Mouse (Mus musculus) spleen, adult 2 months (tissue): ENCODE data around the gene Clca3a1. TPM values are rescaled to one million over a fixed set of nuclear protein-coding genes. Genes with fewer than 3 reads are reported as not detected.

Experiments
- DNase-seq, 2 experiments: peaks; one replicate each; pipeline versions ENCODE4 v3.0.0 to v3.0.0-alpha.2; 2012 to 2021; ENCODE audit warnings: low spot score in 2 of 2, low read depth in 1 of 2
- H3K27ac ChIP-seq: fragments of 200-500 bp; 2 replicates; pipeline ENCODE4 v1.5.1; 2012; ENCODE audit warnings: low read length, inconsistent platforms; ENCODE audit not compliant: insufficient read depth
- H3K27me3 ChIP-seq: fragments of 200-500 bp; 2 replicates; pipeline ENCODE4 v1.6.1; 2012; ENCODE audit warnings: mild to moderate bottlenecking, moderate library complexity, low read length, inconsistent platforms; ENCODE audit not compliant: control insufficient read depth, insufficient read depth
- H3K36me3 ChIP-seq: fragments of 200-500 bp; 2 replicates; pipeline ENCODE4 v1.6.1; 2012; ENCODE audit warnings: mild to moderate bottlenecking, low read length, inconsistent platforms; ENCODE audit not compliant: control insufficient read depth, insufficient read depth
- H3K4me1 ChIP-seq: fragments of 200-500 bp; 2 replicates; pipeline ENCODE4 v1.6.1; 2011; ENCODE audit warnings: inconsistent platforms; ENCODE audit not compliant: control insufficient read depth, insufficient read depth, insufficient read length
- H3K4me3 ChIP-seq: fragments of 200-500 bp; 2 replicates; pipeline ENCODE4 v1.5.1; 2011; ENCODE audit warnings: mild to moderate bottlenecking, inconsistent platforms; ENCODE audit not compliant: insufficient read depth, insufficient read length; ENCODE audit errors: extremely low read depth
- CTCF ChIP-seq: fragments of 200-500 bp; IDR thresholded peaks from 2 replicates; pipeline ENCODE4 v1.5.1; 2011; ENCODE audit warnings: mild to moderate bottlenecking, inconsistent platforms; ENCODE audit not compliant: insufficient read depth, insufficient read length, insufficient replicate concordance; ENCODE audit errors: extremely low read depth
- POLR2A ChIP-seq: fragments of 200-500 bp; IDR thresholded peaks from 2 replicates; pipeline ENCODE4 v1.6.1; 2011; ENCODE audit warnings: low read depth, low read length, inconsistent platforms
- WGBS: fragments of 180-500 bp; shearing (Covaris S2); methylation state at CpG from one replicate; pipeline ENCODE4 v1.1.7; 2018; 5-methylcytosine and 5-hydroxymethylcytosine counted together
- polyA plus RNA-seq: library from polyadenylated mRNA; depleted of rRNA; stranded (reverse); fragments of >200 nt; gene quantifications from 2 replicates; pipeline ENCODE4 v1.2.3, GENCODE M21; 2012

Gene Clca3a1
- polyA plus RNA-seq, 1 experiment = 22.9 TPM

DNA sequence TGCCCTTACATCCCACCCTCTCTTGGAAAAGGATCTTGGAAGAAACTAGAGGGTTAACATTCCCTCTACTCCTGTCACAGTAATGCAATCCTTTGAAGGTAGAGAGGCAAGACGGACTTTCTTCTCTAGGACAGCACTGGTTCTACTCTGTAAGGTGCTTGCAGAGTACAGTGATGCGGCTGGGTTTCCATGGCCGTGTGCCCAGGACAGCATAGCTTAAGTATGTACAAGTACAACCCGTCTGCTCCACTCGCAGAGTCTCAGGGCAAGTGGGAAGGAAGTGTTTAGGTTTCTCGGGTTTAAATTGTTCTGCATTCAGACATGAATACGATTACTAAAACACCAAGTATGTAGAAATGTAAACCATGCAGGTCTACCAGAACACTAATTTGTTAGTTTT lies 65.8 kb downstream of the Clca3a1 start:
- no peak overlapping the region for H3K4me3 ChIP-seq
- H3K4me1 ChIP-seq = 0 out of 2 replicates have a peak, but pooled peaks cover 1% of the 10 kb centered on the region
- H3K27me3 ChIP-seq = no peaks in the 10 kb centered on the region
- peaks cover 34% of the 10 kb centered on the region for H3K36me3 ChIP-seq
- no peak for DNase-seq
- TF ChIP-seq POLR2A = no peak
- TF ChIP-seq CTCF = no peak
- 89% methylated on average over 7 of the region's 7 CpGs for WGBS
- no peak overlapping the region for H3K27ac ChIP-seq

DNA sequence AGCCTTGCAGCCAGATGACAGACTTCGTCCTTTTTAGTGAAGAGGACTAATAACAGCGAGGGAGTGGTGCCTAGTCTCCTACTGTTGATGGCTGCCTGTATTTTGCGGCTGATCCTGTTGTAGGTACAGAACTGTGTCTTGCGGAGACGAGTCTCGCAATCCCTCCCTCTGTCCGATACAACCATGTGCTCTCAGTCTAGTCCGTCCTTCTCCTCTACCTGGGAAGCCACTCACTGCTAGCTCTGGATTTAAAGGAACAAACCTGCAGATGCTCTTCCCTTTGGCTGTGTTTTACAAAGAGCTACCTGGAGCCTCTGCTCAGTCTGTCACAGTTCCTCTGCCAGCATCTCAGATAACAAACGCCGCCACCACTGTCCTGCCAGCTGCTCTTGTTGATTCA lies 66.7 kb downstream of the Clca3a1 start:
- WGBS = 94% methylated on average over 10 of the region's 10 CpGs
- Histone ChIP-seq H3K36me3 (peaks cover 35% of the 10 kb centered on the region), H3K27ac (no peak overlapping the region), H3K27me3 (no peaks in the 10 kb centered on the region), H3K4me1 (0 out of 2 replicates have a peak, but pooled peaks cover under 1% of the 10 kb centered on the region), H3K4me3 (no peak overlapping the region)
- no peak for DNase-seq
- TF ChIP-seq POLR2A (no peak), CTCF (no peak)

DNA sequence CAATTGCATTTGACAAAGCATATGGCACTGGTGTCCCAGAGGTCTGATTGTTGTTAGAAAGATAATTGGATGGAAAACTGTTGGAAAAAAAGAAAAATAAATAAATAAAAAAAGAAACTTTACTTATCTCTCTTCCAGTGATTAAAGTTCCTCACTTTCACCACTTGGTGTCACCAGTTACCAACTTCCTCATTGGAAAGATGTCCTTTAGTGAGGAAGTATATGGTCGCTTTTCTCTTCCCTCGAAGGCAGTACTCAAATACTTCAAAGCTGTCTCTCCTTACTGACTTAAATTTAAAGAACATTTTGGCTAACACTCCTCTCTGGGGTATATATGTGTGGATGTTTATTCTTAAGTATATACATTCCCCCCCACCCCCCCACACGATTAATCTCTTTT lies 68.7 kb downstream of the Clca3a1 start:
- peak in 1 of 2 experiments; percentile 35 for DNase-seq

DNA sequence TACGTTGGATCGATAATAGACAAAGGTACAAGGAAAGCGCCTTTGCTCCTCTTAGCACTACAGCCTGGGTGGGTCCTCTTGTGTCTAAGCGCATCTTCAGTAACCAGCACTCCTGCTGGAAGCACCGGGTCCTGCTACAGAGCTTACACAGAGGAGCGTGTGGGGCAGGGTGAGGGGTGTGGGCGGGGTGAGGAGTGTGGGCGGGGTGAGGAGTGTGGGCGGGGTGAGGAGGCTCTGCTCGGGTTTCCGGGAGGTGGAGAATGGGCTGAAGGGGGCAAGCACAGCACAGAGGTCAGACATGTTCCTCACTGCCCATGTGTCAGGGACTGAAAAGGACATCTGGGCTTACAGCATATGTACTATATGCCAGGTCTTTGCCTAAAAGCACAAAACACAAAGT lies 71.5 kb downstream of the Clca3a1 start:
- TF ChIP-seq POLR2A (no peak), CTCF (no peak)
- 68% methylated on average over 11 of the region's 11 CpGs for WGBS
- Histone ChIP-seq H3K27me3 (no peaks in the 10 kb centered on the region), H3K27ac (no peak overlapping the region), H3K36me3 (peaks cover 23% of the 10 kb centered on the region), H3K4me3 (no peak overlapping the region), H3K4me1 (no peaks in the 10 kb centered on the region)
- no peak for DNase-seq

More for the DNA sequence above, 68.7 kb downstream of the Clca3a1 start:
- Histone ChIP-seq H3K36me3 (peaks cover 36% of the 10 kb centered on the region), H3K4me1 (no peaks in the 10 kb centered on the region), H3K4me3 (no peak overlapping the region), H3K27me3 (no peaks in the 10 kb centered on the region), H3K27ac (no peak overlapping the region)
- 46% methylated on average over 3 of the region's 3 CpGs for WGBS
- TF ChIP-seq CTCF (no peak), POLR2A (no peak)

DNA sequence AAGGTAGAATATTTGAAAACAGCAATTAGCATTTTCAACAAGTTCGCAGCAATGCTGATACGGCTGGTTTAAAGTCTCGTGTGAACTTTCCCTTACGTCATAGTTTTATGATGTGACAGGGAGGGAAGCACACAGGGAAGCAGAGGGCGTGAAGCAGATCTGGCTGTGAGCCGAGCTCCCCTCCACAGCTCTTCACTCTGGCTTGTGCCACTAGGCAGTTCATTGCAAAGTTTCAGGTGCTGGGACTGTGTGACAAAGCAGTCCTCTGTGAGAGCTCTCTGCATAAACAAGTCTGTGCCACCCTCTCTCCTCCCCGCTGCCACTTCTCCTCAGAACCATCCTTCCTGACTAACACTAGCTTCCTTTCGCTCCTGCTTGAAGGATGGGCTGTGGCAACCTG lies 72.5 kb downstream of the Clca3a1 start:
- no peaks in the 10 kb centered on the region for H3K27me3 ChIP-seq
- no peak overlapping the region for H3K4me3 ChIP-seq
- no peaks in the 10 kb centered on the region for H3K4me1 ChIP-seq
- WGBS = 92% methylated on average over 8 of the region's 8 CpGs
- TF ChIP-seq CTCF = no peak
- no peak for TF ChIP-seq POLR2A
- H3K36me3 ChIP-seq = peaks cover 16% of the 10 kb centered on the region
- no peak overlapping the region for H3K27ac ChIP-seq
- DNase-seq = no peak

DNA sequence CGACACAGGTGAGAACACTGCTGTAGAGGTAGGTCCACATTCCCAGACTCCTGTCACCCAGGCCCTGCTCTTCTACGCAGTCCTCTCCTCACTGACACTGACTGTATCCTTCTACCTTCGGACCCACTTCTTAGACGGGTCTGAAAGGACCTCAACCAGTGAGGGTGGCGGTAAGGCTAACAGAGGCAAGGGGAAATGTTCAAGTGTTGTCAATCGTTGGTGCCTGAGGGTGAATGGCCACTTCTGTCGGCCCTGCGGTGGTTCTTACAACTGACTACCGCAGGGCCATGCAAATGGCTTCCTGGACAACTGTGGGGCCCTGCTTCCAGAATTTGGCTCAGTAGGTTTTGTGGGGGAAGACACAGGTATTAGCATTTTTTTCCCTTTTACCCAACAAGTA lies 73.2 kb downstream of the Clca3a1 start:
- H3K4me1 ChIP-seq = no peaks in the 10 kb centered on the region
- peaks cover 16% of the 10 kb centered on the region for H3K36me3 ChIP-seq
- H3K27ac ChIP-seq = no peak overlapping the region
- 93% methylated on average over 9 of the region's 9 CpGs for WGBS
- TF ChIP-seq POLR2A (no peak), CTCF (no peak)
- no peak for DNase-seq
- no peak overlapping the region for H3K4me3 ChIP-seq
- no peaks in the 10 kb centered on the region for H3K27me3 ChIP-seq

DNA sequence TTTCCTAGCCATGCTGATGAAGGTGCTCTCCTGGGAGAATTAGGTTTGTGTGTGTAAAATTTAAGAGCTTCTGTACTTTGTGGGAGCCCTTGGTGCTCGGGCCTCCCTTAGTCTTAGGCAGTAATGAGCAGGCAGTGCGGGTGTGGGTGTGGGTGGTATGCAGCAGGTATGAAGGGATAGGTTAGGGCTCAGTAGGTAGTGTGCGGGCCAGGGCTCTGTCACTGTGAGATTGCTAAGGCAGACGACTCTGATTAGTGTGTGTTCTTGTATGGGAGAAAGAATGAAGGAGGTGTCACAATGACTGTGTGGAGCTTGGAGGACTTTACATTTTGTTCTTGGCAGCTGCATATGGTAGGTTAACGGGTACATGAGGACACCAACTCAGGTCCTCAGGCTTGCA lies 74.6 kb downstream of the Clca3a1 start:
- no peaks in the 10 kb centered on the region for H3K4me1 ChIP-seq
- no peak overlapping the region for H3K27ac ChIP-seq
- DNase-seq = no peak
- no peak overlapping the region for H3K4me3 ChIP-seq
- no peaks in the 10 kb centered on the region for H3K27me3 ChIP-seq
- TF ChIP-seq CTCF (no peak), POLR2A (no peak)
- H3K36me3 ChIP-seq = peaks cover 14% of the 10 kb centered on the region
- 94% methylated on average over 5 of the region's 5 CpGs for WGBS
